Mouse (Mus musculus) frontal cortex, postnatal 10 days (tissue): Measurements from ENCODE around the gene Gm6525.

Experiments
- DNase-seq, 2 experiments: peaks; one replicate each; pipeline ENCODE4 v3.0.0; 2022; ENCODE audit warnings: low spot score in 2 of 2, mixed read lengths in 1 of 2

Gm6525 gene

DNA sequence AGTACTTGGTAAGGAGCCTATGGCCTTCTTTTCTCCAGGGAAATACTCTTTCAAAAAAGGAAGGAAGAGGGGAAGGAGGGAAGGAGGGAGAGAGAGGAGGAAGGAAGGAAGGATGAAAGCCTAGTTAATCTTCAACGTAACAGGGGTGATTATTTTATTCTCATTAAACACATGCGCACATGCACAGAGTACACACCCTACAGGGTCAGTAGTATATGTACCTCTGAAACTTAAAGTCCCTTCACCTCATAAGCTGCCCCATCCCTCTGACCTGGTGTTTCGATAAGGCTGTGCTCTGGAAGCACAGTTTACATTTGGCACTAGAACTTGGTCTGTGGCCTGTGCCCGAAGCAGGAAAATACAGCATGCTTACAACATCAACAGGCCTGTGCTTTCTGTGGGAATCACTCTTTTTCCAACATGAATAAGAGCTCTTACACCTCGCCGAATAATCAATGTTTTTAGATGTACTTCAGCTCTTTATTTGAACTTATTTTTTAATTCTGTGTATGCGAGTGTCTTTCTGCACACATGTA, 37.5 kb downstream of the Gm6525 start:
- no peak for DNase-seq

DNA sequence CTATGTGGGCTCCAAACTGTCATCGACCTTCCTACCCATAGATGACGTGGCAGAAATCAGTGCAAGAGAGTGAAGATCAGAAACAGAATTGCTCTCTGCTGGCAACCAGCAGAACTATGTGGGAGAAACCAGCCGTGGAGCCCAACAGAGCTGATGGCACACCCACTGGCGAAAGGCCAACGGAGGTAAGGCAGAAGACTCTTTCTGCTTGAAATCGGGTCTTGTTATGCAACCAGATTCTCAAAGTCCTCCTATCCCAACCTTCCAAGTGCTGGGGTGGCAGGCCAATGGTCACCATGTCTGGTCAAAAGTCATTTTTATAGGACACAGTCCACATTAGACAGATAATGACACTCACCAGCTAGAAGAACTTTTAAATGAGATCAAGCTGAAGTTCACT, 40.6 kb downstream of the Gm6525 start:
- DNase-seq, result no peak

DNA sequence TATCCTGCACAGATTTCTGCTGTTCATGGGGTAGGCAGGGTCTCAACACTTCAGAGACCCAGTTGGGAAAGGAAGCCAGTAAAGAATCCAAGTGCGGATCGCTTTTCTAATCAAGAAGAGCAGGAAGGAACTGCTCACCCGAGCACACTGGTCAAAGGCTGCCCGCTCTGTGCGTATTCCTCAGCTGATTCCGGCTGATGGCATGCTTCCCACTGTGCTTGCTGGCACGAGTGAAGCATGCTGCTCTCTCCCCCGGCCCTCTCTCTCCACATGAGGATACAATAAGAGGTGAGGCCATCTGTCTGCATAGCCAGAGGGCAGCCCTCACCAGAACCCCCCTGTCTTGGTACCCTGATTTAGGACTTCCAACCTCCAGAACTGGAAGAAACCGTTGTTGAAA, 41.3 kb downstream of the Gm6525 start:
- DNase-seq, result no peak

DNA sequence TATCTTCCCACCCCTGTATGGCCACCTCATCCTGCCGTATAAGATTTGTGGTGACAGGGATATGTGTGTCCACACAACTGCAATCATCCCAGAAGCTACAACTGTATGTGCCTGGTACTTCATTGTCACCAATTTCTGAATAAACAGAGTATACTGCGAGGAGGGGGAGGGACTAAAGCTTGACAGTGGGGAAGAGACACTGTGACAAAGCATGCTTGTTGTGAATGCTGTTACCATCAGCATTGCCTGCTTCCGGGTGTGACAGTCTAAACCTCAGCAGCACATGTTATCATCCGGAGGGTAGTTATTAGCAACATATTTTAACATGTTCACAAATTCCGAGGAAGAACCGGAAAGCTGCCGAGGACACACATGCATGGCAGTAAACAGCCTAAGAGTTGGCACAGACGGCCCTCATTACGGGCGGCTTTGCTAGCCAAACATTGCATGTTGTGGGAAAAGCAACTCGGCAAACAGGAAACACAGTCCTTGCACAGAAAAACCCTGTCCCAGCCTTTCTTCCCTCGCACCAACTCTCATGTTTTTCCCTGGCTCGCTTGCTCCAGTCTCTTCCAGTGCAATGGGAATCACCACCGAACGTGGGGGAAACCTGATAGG, 41.9 kb downstream of the Gm6525 start:
- no peak for DNase-seq

DNA sequence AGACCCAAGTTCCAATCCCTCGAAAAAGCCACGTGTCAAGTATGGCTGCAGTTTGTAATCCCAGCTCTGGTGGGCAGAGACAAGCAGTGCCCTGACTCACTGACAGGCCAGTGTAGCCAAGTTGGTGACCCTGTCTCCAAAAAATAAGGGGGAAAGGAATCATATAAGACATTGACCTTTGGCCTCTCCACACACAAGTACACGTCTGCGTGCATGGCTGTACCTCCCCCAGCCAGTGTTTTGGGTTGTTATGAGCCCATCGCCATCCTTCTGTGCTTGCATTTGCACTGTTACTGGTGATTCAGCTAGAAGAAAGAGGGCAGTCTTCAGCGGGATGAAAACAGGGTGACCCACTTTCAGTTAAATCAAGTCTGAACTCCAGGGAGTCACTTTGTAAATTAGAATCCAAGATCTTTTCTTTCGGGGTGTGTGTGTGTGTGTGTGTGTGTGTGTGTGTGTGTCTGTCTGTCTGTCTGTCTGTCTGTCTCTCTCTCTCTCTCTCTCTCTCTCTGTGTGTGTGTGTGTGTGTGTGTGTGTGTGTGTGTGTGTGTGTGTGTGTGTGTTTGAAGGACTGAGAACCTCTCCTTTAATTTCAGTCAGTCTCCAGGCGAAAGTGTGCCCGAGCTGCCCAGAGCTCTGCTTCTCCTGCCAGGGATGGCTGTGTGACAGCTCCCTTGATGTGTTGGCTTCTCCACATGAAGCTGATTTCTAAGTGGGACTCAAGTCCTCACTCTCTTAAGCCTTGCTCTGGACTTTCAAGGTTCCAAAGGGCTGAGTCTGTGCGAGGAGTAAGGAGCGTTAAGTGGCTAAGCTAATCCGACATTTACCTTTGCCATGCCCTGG, 43.4 kb downstream of the Gm6525 start:
- no peak for DNase-seq

DNA sequence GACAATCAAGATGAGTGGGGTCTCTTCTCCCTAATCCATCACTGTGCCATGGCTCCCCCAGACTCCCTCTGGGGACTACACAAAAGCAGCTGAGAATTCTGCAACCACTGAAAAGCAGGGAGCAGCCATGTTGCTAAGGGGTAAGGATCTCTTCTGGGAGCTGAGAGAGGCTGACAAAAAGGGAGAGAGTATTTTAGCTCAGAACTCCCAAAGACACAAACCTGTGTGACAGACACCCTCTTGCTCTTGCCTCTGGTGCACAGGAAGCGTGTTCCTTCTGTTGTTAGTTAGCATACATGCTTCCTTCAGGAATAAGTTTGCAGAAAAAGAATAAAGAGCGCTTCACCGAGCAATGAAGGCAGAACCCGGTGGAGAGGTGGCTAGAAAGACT, 44.1 kb downstream of the Gm6525 start:
- no peak for DNase-seq

DNA sequence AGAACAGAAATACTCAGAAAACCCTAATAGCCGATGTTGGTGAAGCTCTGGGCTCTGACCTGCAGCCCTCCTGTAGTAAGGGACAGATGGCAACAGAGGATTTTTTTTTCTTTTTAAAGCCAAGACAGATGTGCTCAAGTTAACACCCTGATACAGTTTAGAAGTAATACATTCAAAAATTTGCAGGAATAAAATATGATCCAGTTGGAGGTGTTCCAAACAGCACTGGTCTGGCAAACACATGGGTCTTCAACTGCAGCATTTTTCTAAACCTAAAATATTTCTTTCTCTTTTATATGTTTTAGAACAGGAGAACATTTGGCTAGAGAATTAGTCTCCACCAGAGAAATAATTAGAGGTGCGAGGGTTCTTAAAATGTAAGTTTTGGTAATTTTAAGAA, 44.6 kb downstream of the Gm6525 start:
- DNase-seq, result no peak

DNA sequence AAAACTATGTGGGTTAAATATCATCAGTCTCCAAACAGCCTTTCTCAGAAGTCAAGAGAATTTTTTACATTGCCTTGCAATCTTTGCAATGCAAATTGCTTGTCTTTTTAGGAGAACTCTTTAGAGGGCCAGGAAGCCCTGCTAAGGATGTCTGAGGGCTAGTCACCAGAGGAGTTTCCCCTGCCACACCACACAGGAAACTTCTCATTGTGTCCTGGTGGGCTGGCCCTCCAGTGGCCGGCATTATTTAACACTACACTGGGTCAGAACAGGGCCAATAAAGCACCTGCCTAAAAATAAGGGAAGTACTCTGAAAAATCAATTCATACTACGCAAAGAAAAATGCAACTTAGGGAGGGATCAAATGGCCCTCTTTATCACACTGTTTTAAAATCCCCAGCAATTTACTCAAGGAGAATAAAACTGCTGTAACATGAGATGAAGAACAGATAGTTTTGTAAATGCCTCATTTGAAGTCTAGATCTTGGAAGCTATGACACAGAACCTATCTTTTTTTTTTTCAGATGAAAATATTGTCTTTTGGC, 45.3 kb downstream of the Gm6525 start:
- DNase-seq, result no peak

DNA sequence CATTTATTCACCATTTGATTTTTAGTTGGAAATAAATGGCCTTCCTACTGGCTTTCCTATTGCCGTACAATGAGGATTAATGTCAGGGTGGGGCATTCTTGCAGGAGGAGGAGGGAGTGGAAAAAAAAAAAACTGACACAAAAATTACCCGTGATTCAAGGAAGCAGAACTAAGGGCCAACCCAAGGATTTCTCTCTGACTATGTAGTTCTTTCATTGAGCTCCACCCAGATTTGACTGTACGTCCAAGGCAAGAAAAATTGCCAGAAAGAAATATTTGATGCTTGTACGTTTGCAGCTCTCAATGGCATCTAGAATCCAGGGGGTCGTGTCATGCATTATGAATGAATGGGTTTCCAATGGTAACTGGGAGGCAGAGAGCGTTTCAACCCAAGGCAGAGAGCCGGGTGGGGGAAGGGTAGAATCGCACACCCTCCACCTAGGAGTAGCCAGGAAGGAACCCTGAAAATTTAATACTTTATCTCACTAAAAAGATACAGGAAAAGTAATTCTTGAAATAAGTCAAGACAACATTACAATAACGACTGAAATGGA, 45.9 kb downstream of the Gm6525 start:
- DNase-seq, result no peak

DNA sequence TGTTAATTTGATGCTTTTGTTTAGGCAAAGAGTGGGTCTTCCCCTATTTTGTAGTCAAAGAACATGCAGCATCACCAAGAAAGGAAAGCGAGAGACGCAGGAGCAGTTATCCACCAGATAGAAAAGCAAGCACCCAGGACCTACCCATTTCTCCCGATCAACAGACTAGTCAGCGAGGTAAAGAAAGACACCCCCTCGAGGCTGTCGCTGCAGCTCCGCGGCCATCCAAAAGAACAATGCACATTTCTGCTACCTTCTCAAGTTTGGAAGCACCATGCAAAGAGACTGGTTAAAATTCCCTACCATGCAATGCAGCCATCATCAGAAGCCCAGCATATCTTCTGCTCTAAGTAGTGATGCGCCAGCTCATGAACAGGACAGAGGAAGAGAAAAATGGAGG, 46.4 kb downstream of the Gm6525 start:
- DNase-seq, result no peak

DNA sequence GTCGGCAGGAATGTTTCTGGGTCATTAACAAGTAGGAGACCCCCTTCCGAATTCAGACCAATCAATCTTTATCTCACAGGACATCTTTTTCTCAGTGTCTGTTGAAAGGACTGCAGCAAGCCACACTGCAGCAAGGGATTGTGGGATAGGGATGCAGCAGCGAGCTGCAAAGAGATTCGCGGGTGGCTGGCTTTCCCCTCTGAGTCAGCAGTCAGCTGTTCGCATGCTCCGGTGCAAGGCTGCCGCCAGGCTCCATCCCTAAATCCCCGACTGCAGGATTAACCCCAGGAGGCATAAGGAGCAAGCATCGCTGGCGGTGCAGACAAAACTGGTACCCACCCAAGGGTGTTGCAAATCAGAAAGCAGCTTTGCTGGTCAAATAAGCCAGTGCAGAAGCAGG, 46.8 kb downstream of the Gm6525 start:
- peak in 1 of 2 experiments; percentile 80 for DNase-seq
